Mouse (Mus musculus): ENCODE measurements around the gene Gtf3c3.

Gene Gtf3c3

DNA sequence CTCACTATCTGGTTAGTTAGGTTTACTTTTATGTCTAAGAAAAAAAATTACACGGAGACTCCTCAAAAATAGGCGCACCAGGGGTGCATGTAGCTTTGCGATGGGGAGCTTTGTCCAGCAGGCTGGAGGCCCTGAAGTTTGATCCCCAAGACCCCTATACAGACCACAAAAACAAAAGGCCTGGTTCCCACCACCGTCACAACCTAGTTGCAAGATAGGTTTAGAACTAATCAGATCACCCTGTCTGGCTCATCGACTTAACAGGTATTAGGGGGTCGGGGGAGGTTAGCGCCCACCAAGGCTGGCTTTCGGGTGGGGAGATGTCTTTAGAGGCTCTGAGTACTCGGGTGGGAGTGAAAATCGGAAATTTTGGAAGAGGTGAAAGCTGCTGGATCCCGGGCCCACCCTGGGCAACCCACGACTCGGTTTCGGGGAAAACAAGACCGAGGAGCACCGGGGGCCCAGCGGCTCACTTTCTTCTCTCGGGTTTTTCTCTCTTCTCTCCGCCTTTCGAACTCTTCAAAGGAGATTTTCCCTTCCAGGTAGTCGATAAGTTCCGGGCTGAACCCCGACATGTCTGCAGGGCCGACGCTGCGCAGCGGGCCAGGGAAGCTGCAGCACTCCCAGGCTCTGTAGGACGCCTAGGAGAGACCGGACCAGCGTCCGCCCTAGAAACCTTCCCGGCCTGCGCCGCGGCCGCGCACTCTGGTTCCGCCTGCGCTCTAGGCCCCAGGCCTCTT, at the start of gene Gtf3c3:
Gene Gtf3c3, minus strand, starts transcription at position 632 of the 740 bp plus-strand sequence.
- DNase-seq: peak; percentile 79

DNA sequence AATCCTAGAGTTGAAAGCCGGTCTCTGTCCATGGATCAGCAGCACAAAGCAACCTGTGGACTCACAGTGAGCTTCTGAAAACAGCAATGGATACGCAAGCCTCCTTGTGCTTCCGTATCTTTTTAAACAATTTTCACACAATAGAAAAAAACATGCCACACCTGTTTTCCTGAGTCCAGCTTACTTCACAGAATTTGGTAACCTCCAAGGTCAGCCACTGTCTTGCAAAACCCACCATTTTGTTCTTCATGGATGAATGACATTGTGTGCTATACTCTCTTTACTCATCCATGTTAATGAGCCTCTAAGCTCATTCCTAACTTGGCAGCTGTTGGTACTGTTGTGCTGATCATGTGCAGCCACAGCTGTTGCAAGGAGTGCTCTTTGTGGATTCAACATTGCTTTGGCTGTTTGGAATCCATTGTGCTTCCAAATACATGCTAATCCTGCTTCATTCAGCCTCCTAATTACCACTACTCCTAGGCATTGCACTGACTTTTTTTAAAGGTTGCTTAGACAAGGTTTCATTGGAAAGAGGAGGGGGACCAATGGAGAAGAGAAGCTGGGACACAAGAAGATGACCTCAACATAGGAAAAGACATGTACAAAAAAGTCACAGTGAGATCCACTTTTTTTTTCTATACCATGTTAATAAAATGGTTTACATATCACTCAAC, 46.1 kb upstream of the Gtf3c3 start:
- no peak for DNase-seq

DNA sequence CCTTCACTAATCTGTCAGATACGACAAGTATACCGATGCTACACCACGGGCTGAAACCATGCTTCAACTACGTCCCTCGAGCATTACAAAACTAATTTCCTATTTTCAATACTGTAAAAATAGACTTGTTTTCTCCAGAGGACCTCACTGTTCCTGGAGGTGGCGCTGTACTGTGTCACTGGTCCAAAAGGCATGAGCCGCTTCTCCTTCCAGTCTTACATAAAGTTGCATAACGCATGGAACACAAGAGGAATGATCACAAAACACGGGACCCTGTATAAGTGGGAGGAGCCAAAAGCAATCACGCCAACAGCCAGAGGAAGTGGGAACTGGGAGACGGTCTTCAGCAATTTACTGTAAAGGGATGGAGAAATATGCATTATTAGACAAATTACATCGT, 41.7 kb upstream of the Gtf3c3 start:
- DNase-seq: no peak

DNA sequence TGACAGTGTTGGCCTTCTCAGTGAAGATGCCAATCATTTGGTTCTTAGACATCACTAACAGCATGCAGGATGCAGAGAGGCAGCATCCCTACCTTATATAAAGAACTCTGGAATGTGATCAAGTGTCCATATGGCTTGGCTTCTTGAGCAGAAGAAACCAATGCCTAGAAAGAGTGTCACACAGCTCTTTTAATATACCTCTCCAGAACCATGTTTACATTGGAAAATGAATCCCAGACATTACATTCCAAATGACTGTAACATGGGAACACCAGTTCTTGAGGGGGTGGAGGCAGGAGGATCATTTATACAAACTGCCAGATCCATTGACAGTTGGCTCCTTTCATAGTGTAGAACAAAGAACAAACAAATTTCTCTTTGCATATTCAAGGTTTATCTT, 29.9 kb upstream of the Gtf3c3 start:
- DNase-seq: peak; percentile 48

DNA sequence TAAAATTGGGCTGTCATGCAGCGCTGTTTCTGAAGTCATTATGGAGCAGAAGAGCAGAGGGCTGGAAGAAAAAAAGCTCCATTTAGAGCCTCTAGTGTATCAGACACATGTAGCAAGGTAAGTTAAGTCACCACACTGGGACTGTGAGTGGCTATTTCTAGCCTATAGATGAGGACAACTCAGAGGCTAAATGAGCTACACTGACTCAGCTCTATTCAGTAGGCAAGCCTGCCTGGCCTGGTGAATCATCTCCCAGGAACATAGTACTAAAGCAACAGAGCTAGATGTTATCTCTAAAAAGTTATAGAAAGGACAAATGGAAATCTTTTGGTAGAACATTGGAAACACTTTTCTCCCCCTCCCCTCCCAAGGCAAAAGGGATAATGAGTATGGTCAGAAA, 28.6 kb upstream of the Gtf3c3 start:
- DNase-seq: peak; percentile 52

DNA sequence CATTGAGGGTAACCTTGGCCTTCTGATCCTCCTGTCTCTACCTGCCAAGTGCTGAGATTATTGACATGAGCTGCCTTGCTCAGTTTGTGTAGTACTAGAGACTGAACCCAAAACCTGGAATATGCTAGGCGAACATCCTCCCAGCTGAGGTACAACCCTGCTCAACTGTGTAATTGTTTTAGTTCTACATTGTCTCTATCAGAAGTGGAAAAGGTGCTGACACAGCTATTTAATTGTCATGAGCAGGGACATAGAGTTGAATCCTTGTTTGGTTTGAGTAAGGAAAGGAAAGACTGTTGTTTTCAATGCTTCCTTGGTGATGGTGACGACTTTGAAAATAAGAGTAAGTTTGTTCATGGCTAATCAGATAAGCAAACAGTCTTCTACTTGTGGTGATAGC, 13.3 kb upstream of the Gtf3c3 start:
- no peak for DNase-seq

DNA sequence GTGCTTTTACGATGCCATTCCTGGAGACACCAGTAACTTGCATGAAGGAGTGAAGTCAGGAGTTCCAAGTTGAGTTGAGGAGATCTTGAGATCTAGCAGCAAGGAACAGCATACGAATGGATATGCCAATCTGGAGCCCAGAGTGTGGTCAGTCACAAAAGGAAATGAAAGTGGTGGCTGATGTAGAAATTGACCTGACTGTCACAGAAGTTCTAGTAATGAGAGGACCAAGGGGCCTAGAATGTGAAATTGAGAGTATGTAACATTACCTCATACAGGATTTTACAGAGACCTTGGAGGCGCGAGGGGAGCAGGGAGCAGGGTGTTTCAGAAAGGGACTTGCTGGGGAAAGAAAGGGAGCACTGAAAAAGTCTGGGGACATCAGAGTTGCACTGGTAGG, 10.1 kb upstream of the Gtf3c3 start:
- no peak for DNase-seq

DNA sequence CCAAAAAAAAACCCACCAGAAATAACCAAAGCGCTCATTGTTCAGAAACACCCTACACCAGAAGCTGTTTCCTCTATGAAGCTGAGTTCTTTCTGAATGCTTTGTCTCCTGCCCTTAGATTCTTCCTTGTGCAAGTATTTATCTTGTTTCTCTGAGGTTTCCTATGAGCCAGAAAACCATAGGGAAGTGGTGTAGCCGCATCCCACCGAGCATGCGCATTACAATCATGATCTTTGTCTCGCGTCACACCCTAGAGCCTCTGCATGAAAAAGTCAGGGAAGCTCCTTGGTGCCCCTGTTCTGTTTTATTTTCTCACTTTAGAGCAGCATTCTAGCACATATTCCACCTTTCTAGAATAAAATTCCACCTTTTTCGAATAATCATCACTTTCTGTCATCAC, 4.9 kb upstream of the Gtf3c3 start:
- DNase-seq: no peak

DNA sequence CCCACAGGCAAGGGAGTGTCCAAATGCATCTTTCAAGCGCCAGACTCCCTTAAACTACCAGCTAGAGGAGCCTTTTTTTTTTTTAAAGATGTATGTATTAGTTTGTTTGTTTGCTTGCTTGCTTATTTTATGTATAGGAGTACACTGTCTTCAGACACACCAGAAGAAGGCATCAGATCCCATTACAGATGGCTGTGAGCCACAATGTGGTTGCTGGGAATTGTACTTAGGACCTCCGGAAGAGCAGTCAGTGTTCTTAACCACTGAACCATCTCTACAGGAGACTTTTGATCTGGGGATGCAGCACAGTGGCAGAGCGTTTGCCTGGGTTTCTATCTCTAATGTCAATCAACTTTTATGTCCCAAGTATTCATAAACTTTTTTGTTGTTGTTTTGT, 307 bp upstream of the Gtf3c3 start:
- DNase-seq: no peak

DNA sequence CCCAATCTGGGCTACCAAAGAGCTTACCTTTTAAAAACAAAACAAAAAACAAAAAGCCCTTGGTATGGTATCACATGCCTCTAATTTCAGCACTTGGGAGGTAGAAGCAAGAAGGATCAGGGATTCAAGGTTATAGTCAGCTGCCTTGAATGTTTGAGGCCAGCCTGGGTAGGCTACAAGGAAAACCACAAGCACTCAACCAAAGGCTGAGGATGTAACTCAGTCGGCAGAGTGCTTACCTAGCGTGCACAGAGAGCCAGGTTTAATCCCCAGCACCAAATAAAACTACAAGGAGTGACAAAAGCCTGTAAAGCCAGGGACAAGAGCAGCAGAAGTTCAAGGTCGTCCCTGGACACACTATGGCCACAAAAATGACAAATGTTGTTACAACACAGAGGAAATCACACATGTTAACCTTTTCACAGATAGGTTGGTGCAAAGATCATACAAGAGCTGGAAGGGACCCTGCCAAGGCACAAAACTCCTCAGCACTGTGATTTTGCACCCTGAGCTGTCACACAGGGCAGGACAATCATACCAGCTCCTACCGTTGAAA, 16.5 kb downstream of the Gtf3c3 start:
- DNase-seq: no peak

DNA sequence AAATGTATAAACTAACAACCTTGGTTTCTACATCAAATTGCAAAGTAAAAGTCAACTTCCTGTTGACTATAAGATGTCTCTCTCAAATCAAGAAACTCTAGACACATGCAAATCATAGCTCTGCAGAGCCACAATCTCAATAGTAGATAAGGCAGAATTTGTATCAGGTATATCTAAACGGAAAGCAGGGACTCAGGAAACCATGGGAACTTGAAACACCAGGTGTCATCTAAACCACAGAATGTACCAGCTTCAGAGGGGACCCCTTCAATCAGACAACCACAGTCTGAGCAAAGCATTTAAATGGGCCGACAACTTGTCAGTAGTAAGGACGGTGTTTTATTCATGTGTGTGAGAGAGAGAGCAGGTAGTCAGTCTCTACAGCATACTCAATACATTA, 17.1 kb downstream of the Gtf3c3 start:
- DNase-seq: no peak

DNA sequence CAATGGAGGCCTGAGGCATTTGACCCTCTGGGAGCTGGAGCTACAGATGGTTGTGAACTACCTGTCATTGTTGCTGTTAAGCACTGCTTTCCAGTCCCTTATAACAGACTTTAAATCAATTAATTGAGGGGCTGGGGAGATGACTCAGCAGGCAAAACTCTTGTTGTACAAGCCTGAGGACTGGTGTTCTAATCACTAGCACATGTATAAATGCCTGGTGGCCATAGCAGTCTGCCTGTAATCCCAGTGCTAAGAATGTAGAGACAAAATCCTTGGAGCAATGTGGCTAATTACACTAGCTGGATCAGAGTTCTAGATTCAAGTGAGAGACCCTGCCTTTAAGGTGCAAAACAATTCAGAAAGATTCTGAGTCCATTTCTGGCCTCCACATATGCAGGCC, 36.0 kb downstream of the Gtf3c3 start:
- no peak for DNase-seq

DNA sequence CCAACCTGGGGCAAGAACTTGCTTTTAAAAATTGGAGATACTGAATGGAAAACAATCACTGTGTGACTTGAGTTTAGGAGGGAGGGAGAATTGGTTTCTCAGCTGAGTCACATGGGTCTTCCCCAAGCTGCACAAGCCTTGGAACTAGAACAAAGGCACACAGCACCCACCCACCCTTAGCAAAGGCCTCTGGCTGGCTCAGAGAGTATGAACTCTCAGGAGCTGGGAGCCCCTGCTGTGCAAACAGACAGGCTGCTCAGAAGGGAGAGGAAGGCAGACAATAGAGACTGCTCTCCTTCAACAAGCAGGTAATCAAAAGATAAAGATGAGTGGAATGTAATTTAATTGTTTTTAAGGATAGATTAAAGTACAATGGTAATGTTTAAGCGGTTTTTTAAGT, 54.5 kb downstream of the Gtf3c3 start:
- DNase-seq: no peak

DNA sequence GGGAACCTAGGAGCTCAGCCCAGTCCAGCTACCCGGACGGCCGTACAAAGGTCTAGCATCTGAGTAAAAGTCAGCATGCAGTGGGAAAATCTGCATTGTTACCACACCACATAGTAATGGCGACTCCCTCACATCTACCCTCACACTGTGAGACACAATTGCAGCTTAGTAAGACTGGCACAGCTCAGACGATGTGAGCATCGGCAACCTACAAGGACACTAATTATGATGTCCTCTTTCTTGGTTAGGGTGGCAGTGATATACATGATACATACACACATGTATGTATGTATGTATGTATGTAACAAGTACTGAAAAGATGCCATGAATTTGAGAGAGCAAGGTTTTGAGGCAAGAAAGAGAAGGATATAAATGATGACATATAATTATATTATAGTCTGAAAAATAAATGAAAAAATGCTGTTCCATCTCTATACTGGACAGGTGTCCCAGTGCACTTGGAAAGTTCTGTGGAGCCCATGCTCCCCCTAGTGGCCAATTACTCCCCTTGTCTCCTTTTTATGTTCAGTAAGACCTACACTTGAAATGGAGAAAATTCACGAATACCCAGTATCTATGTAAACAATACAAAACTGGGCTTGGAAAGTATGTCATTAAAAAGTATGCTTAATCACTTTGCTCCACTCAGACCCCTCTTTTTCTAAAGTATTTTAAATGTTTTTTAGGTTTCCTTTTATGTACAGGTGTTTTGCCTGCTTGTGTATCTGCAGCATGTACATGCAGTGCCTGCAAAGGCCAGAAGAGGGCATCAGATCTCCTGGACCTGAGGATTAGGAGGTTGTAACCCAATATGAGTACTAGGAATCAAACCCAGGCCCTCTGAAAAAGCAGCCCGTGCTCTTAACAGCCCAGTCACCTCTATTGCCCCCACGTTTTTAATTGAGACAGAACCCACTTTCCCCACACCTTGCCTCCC, 57.5 kb downstream of the Gtf3c3 start:
- peak; percentile 62 for DNase-seq

DNA sequence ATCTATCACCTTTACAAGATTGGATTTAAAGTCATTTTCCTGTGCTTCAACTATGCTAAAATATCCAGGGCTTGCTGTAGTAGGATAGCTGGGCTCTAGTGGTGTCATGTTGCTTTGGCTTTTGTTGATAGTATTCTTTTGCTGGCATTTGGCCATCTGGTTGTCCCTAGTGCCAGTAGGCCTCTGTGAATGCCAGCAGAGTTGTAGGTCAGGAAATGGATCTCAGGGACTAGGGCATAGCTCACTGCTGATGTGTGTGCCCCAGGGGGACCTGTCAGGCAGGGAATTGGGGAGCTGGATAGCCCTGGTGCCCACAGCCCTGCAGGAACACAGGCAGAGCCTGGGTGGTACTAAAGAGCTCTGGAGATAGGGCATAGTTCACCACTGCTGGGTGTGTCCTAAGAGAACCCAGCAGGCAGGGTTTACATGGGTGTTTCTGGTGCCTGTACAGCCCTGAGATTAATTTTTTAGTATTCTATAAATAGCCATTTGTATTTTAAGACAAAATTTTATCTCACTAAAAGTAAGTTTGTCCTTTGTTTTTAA, 61.2 kb downstream of the Gtf3c3 start:
- DNase-seq: no peak

DNA sequence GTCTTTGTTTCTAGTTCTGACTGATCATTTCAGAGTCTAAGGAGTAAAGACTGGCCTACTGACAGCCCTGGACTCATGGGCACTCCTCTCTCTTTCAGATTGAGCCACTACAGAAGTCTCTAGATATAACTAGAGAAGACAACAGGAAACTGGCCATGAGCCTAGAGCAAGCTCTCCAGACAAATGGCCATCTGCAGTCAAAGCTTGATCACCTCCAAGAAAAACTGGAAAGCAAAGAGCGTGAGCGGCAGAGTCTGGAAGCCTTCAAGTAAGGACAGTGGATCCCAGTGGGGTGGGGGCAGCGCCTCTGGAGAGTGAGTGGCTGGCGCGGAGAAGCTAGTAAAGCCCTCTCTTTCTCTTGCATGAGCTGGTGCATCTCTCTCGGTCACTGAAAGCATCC, 82.2 kb downstream of the Gtf3c3 start:
- DNase-seq: no peak

DNA sequence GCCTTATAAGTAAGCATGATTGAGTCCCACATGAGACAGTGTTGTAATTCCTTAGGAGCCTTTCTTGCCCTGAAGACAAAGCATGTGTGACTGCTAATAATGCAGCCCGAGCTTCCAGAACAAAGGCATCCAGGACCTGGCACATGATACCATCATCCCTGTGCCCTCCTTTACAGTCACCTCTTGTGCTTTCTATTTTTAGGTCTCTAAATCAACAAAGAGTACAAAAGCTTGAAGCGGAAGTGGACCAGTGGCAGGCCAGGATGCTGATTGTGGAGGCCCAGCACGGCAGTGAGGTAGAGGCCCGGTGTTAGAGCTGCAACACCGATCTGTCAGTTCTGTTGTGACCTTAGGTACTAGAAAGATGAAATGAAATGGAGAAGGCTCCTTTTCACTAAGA, 83.3 kb downstream of the Gtf3c3 start:
- no peak for DNase-seq

DNA sequence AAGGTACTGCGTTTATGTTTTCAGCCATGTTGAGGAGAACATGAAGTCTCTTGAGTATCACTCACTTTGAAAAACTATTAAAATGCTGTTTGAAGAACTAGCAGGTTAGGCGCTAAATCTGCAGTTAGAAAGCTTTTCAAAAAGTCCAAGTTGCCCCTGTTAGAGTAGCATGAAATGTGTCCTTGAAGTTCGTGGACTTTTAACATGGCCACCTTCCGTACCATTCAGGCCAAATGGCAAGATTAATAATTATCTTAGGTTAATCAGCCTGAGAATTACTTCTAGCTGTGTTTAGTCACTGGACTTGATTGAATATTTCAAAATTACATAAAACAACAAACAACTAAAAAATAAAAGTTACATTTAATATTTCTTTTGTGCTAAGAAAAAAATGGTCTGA, 84.0 kb downstream of the Gtf3c3 start:
- DNase-seq: no peak
